Mouse (Mus musculus) MEL-GATA-1-ER (cell line): ENCODE results near the gene Phf8.
A peak's percentile ranks its signal among the peaks of the same experiment; 100 is the strongest.
"Not testable (repeated sequence)": the region's sequence is repeated elsewhere in the genome, so short reads cannot be mapped to it uniquely, and the experiment has no call there.

Experiments used
- DNase-seq: peaks from one replicate; pipeline ENCODE4 v3.0.0-alpha.2; 2012; ENCODE audit warnings: low read depth; ENCODE audit errors: extremely low read depth

Phf8 gene

DNA sequence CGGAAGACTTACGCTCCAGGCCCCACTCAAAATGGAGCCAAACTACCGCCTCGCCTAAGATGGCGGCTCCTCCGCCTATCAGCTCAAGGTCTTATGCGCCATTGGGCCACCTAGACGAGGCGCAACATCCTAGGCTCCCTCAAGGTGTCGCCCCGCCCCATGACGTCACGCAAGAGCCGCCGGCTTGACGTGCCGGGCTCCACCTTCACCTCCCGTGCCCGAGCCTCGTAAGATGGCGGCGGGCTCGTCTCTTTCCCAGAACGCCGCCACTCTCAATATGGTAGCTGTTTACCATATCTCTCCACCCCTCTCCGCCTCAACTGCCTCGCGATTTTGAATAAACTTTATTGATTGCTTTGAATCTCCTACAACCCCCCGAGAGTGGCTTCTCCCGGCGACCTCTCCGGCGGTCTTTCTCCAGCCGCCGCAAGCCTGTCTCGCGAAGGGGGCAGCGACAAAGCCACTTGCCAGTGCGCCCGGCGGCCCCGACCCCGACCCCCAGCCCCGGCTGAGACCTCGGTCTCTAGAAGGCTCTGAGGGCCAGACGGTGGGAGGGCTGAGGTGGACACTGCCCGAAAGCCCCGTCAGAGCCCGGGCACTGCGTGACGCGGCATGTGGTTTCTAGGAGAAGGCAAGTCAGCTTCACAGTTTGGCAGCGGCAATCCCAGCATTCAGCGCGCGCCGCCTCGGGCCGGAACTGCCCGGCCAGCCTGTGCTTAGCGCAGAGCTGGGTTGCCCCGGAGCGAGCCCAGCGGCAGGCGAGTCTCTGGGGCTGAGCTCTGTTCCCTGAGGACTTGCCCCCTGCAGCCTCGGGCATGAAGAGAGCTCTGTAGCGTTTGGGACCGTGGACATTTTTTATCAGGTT is at the start of gene Phf8:
Phf8 (plus strand) TSS at position 215 of the 865 bp plus-strand sequence.
- peak; percentile 98 for DNase-seq

DNA sequence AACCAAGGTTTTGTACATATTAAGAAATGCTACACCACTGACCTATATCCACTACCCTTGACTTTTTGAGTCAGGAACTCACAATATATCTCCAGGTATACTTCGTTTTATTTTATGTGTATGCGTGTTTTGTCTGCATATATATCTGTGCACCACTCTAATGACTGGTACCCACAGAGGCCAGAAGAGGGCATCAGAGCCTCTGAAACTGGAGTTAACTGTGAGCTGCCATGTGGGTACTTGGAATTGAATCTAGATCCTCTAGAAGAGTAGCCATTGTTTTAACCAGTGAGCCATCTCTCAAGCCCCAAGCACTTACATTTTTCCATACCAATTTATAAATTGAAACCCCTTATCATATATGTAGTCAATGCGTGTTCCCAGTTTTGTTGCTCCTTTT is 32.3 kb upstream of the Phf8 start:
- DNase-seq, result peak; percentile 26

DNA sequence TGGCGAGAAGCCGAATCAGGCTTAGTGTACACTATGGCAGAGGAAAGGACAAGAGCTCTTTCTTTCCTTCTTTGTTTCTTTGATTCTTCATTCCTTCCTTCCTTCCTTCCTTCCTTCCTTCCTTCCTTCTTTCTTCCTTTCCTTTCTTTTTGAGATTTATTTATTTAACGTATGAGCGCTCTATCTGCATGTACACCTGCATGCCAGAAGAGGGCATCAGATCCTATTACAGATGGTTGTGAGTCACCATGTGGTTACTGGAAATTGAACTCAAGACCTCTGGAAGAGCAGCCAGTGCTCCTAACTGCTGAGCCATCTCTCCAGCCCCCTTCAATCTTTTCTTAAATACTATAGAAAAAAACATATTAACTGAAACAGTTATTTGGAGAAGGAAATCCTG is 27.2 kb upstream of the Phf8 start:
- not testable (repeated sequence) for DNase-seq

DNA sequence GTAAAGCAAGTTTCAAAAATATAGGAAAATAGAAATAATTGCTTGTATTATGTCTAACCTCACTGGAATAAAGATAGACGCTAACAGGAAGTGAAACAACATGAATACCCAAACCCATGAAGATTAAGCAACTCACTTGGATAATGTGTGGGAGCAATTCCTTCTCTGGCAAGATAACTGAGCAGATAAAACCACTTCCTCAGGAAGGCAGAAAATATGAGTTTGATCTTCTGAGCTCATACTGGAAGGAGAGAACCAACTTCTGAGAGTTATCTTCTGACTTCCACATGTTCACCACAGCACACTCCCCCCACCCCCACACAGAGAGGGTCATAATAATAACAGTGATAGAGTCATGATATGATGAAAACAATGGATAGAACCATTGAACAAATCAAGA is 23.9 kb upstream of the Phf8 start:
- DNase-seq, result peak; percentile 41

DNA sequence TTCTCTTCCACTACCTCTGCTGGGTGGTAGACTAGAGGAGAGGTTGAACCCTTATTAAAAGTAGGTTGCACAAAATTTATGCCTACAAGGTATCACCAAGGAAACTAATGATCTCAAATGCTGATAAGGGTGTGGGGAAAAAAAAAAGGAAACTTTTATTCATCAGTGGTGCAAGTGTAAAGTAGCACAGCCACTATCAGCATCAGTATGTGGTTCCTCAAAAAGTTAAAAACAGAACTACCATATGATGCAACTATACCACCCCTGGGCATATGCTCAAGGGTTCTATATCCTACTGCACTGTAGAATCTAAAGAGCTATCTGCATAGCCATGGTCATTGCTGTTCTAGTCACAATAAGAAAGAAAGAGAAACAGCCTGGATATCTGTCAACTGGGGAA is 11.9 kb upstream of the Phf8 start:
- DNase-seq, result peak; percentile 80

DNA sequence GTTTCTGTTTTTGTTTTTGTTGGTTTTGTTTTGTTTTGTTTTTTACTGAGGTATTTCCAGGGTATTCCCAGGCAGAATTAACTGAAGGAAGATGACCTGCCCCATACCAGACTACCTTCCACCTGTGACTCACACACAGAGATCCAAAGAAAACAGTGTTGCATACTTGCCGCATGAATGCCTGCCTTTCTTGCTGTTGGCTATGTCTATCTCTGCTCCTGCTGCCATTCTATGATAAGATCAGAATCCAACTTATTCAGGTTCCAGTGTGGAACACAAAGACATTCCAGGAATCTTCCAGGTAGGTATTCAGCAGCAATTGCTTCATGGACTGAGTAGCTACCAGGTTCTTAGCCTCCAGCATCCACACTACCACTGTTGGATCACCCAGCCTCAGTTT is 10.6 kb upstream of the Phf8 start:
- DNase-seq, result no peak

DNA sequence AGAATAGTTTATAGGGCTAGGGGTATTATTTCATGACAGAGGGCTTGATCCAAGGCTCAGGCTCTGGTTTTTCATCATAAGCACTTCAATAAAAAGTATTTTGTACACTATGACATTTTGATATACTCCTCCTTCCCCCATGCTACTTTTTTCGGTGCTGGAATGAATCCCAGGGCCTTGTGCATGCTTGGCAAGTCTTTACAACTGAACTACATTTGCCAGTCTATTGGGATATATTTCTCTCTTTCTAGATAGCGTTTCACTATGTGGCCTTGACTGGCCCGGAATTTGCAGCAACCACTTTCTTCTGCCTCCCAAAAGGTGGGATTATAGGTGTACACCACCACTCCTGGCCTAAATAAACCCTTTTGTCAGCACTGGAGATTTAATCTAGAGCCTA is 7.4 kb upstream of the Phf8 start:
- DNase-seq, result no peak

DNA sequence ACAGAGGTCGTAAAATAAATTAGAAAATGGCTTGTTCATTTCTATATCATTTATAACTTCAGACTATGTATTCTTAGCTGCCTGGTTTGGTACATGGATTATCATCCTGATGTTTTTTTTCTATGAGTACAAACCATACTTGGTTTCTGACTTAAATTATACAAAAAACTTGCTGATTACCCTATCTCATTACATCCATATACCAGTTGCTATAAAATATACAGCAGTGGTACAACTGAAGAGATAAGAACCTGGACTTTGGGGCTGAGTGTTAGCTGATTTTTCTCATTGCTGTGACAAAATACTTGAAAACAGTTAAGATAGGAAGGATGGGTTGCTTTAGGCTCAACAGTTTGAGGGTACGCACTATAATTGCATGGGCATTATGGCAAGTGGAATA is 6.8 kb upstream of the Phf8 start:
- no peak for DNase-seq

DNA sequence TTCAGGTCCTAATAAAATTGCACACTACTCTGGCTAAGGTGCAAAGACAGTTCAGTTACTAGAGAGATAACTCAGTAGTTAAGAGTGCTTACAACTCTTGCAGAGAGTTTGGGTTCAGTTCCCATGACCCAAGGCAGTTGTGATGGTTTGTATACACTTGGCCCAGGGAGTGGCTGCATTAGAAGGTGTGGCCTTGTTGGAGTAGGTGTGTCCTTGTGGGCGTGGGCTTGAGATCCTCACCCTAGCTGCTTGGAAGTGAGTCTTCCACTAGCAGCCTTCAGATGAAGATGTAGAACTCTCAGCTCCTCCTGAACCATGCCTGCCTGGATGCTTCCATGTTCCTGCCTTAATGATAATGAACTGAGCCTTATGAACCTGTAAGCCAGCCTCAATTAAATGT is 2.3 kb upstream of the Phf8 start:
- peak; percentile 35 for DNase-seq

DNA sequence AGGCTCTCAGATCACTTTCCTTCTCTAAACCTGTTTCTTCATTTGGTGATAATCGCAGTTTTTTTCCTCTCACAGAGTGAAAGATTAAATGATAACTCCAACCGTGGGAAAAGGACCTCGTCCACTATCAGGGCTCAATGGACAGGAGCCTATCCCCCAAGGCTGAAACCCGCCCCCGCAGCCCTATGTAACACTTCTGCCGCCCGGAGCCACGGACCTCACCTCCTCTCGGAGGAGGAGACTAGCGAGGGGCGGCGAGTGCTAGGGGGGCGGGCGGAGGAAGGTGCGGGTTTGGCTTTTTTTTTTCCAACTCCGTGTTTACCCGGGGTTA is 380 bp upstream of the Phf8 start:
- DNase-seq, result no peak

DNA sequence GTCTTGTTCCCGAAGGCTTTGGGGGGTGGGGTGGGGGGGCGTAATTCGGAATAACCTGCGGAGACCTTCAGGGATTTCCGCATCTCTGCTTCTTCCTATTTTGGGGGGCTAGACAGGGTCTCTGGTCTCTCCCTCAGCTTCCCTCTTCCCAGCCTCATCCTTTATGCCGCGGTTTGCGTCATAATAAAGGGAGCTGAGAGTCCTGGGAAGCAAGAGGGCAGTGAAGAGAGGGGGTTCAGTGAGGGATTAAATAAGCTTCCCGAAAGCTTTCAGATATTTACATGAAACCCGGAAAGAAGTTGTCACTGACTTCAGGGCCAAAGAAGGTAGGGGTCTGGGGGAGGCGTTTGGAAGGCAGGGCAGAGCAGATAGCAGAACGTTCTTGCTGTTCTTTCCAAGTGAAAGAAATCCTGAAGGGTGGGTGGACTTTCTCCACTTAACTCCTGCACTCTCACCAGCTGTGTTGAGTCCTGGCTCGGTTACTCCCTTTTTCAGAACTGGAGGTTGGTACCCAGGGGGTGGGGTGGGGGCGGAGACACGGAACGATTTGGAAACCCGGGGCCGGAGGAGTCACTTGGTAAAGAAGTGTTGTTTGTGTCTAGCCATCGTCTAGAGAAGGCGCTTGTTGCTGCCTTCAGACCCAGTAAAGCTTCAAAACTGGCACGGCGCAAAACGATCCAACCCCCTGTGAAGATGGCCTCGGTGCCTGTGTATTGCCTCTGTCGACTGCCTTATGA is 1.5 kb downstream of the Phf8 start:
- peak; percentile 23 for DNase-seq

DNA sequence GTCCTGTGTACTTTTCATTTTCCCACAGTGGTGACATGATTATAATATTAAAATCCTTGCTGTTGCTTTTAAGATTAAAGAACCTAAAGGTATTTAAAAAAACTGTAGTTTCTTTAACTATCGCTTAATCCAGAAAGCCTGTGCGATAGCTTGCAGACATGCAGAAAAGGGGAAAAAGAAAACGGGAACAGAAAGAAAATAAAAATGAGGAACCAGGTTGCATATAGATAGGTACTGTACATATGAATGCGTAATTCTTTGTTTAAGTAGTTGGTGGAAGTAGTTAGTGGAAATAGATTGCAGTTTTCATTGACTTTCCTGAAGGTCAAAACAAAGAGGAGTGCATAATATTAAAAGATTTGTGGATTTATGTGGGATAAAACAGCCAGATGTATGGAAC is 32.9 kb downstream of the Phf8 start:
- peak; percentile 43 for DNase-seq

DNA sequence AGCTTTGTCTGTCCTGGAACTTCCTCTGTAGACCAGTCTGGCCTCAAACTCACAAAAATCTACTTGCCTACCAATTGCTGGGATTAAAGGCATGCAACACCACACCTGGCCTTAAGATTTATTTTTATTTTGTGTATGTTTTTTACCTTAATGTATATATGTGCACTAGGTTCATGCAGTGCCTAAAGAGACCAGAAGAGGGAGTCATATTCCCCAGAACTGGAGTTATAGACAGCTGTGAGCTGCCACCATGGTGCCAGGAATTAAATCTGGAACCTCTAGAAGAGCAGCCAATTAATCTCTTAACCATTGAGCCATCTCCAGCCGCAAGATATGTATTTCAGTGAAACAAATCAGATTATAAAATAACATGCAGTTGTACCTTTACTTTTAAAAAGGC is 54.7 kb downstream of the Phf8 start:
- peak; percentile 12 for DNase-seq

DNA sequence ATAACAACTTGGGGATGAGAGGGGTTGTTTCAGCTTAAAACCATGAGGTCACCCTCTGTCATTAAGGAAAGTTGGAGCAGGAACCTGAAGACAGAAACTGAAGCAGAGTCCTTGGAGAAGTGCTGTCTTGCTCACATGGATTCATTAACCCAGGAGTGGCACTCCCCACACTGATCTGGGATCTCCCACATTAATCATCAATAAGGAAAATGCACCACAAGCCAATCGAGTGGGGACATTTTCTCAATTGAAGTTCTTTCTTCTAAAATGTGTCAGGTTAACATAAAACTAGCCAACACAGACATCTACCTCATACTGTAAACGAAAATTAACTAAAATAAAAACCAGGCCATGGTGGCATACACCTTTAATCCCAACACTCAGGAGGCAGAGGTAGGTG is 122.9 kb downstream of the Phf8 start:
- no peak for DNase-seq

DNA sequence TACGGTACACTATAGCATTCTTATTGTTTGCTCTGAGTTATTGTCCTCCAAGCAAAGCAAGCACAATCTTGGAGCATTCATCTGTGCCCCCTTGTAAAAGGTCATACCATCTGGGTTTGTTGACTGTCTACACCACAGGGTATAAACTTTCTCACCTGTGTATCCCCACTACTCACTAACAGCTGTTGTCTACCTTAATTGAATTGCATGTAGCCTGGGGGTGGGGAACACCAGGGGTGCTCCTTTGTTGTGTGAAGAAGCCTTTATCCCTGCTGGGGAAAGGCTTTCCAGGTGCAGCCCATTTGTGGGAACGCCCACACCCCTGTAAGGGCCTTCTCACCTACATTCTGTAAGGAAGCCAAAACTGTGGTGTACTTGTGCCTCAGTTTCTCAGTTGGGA is 133.3 kb downstream of the Phf8 start:
- DNase-seq, result no peak

DNA sequence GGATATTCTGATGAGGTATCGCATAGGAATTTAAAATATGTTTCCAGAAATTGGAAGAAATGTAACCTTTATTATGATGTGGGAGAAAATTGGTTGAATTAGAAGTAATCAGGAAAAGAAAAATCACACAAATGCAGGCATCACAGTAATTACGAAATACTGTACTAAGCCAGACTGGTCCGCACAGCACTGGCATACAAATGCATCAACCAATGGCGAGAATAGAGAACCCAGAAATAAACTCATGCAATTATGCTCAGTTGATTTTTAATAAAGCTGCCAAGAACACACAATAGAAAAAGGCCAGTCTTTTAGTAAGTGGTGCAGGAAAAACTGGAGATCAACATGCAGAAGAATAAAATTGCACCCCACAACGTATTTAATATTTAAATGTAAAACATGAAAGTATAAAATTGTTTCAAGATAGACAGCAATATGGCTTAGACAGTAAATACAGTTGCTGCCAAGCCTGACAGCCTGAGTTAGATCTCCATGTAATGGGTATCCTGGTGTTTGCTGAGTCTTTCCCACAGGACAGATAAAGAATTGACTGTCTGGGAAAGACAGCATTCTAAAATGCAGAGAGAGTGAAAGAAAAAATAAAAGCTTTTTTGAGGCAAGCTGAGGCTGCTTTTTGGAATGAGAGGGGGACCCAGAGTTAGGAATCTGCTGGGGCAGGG is 154.2 kb downstream of the Phf8 start:
- DNase-seq, result no peak
